Mouse (Mus musculus): ENCODE data around the gene Ccl1. TPM values are rescaled to one million over a fixed set of nuclear protein-coding genes. Genes with fewer than 3 reads are reported as not detected.

Gene Ccl1
- polyA plus RNA-seq (2014; fragmentation: Illumina TruSeq; extraction: RNeasy Lipid Tissue Mini Kit (QIAGEN cat#74804); ENCODE audit: insufficient read depth, low read depth, low replicate concordance), result not detected

GRCm38 (mm10) chr11:82305590-82305989 lies at the start of gene Ccl1:
TSS of gene Ccl1 (minus strand) at chr11:82305690.

Other genes starting within 250 kb of the Ccl1 start
- 8.7 TPM for gene Ccl11, start 247.9 kb downstream of the Ccl1 start, polyA plus RNA-seq (2014; fragmentation: Illumina TruSeq; extraction: RNeasy Lipid Tissue Mini Kit (QIAGEN cat#74804); ENCODE audit: insufficient read depth, low read depth, low replicate concordance)
- gene Ccl12, start 203.8 kb downstream of the Ccl1 start, polyA plus RNA-seq (2014; fragmentation: Illumina TruSeq; extraction: RNeasy Lipid Tissue Mini Kit (QIAGEN cat#74804); ENCODE audit: insufficient read depth, low read depth, low replicate concordance), result 4.0 TPM
- 16.2 TPM for gene Ccl8, start 190.5 kb downstream of the Ccl1 start, polyA plus RNA-seq (2014; fragmentation: Illumina TruSeq; extraction: RNeasy Lipid Tissue Mini Kit (QIAGEN cat#74804); ENCODE audit: insufficient read depth, low read depth, low replicate concordance)
- gene Tmem132e, start 83.2 kb upstream of the Ccl1 start, polyA plus RNA-seq (2014; fragmentation: Illumina TruSeq; extraction: RNeasy Lipid Tissue Mini Kit (QIAGEN cat#74804); ENCODE audit: insufficient read depth, low read depth, low replicate concordance), result not detected

All from lung, adult 10 weeks (tissue).